Mouse (Mus musculus) forebrain, embryonic 13.5 days (tissue): ENCODE results near the gene Mfrp. TPM values are rescaled to one million over a fixed set of nuclear protein-coding genes. Genes with fewer than 3 reads are reported as not detected.

Experiments used
- ATAC-seq: fragments of 200-750 bp; cut with Nextera tagmentation; 2 replicates; pipeline ENCODE4 v1.8.0; 2017
- H3K27ac ChIP-seq: fragments of 300-500 bp; sonication (generic); 2 replicates; pipeline ENCODE4 v1.5.1; 2015; ENCODE audit warnings: inconsistent platforms, mild to moderate bottlenecking, moderate library complexity
- H3K27me3 ChIP-seq: fragments of 300-500 bp; sonication (generic); 2 replicates; pipeline ENCODE4 v1.6.1; 2015; ENCODE audit warnings: mild to moderate bottlenecking, inconsistent platforms
- H3K36me3 ChIP-seq: fragments of 300-500 bp; sonication (generic); 2 replicates; pipeline ENCODE4 v1.6.1; 2015; ENCODE audit warnings: mild to moderate bottlenecking, inconsistent platforms; ENCODE audit not compliant: poor library complexity, severe bottlenecking
- H3K4me1 ChIP-seq: fragments of 300-500 bp; sonication (generic); 2 replicates; pipeline ENCODE4 v1.6.1; 2015; ENCODE audit warnings: inconsistent platforms
- H3K4me2 ChIP-seq: fragments of 300-500 bp; sonication (generic); 2 replicates; pipeline ENCODE4 v1.6.1; 2015; ENCODE audit warnings: inconsistent platforms, mild to moderate bottlenecking, moderate library complexity
- H3K4me3 ChIP-seq: fragments of 300-500 bp; sonication (generic); 2 replicates; pipeline ENCODE4 v1.5.1; 2015; ENCODE audit warnings: mild to moderate bottlenecking, inconsistent platforms
- H3K9ac ChIP-seq: fragments of 300-500 bp; sonication (generic); 2 replicates; pipeline ENCODE4 v1.6.1; 2015; ENCODE audit warnings: mild to moderate bottlenecking, inconsistent platforms
- H3K9me3 ChIP-seq: fragments of 300-500 bp; sonication (generic); replicated peaks from 2 replicates; pipeline ENCODE4 v1.6.1; 2016; ENCODE audit warnings: inconsistent platforms
- WGBS: fragments of 180-500 bp; shearing (Covaris S2); methylation state at CpG from one replicate; pipeline ENCODE4 v1.1.7; 2015; 5-methylcytosine and 5-hydroxymethylcytosine counted together
- polyA plus RNA-seq: library from polyadenylated mRNA; unstranded; fragments of >200 nt; fragmentation: Nextera tagmentation; extraction: Ambion mirVana; gene quantifications from 2 replicates; pipeline ENCODE4 v1.2.1, GENCODE M21; 2015

Gene Mfrp
- polyA plus RNA-seq, 1 experiment from 2014 or later: 0.23 TPM

- Histone ChIP-seq H3K4me2 (peak overlapping the region; percentile 34), H3K9me3 (no peaks in the 10 kb centered on the region), H3K4me3 (no peak overlapping the region), H3K9ac (0 out of 2 replicates have a peak overlapping the region, but pooled peaks have one; percentile 2), H3K27me3 (peaks cover 6% of the 10 kb centered on the region; the same call in 1 of the 2 replicates), H3K27ac (no peak overlapping the region), H3K4me1 (peaks cover 31% of the 10 kb centered on the region), H3K36me3 (no peaks in the 10 kb centered on the region)
- ATAC-seq: peak; percentile 70
- WGBS: 34% methylated on average over 18 of the region's 18 CpGs
Measured at GRCm38 (mm10) chr9:44125546-44126428, 24.3 kb downstream of the Mfrp start.

- no peak overlapping the region for H3K4me3 ChIP-seq
- ATAC-seq: no peak
- H3K4me2 ChIP-seq: no peak overlapping the region
- WGBS: 89% methylated on average over 3 of the region's 3 CpGs
- no peak overlapping the region for H3K27ac ChIP-seq
- peaks cover 37% of the 10 kb centered on the region for H3K4me1 ChIP-seq
- H3K9me3 ChIP-seq: no peaks in the 10 kb centered on the region
- H3K36me3 ChIP-seq: no peaks in the 10 kb centered on the region
- H3K9ac ChIP-seq: no peak overlapping the region
- peaks cover 15% of the 10 kb centered on the region; the same call in 1 of the 2 replicates for H3K27me3 ChIP-seq
Measured at GRCm38 (mm10) chr9:44126746-44127145, 25.2 kb downstream of the Mfrp start.

GRCm38 (mm10) chr9:44127351-44127801 is 25.8 kb downstream of the Mfrp start:
- H3K4me3 ChIP-seq: no peak overlapping the region
- no peak overlapping the region for H3K9ac ChIP-seq
- H3K4me1 ChIP-seq: peaks cover 37% of the 10 kb centered on the region
- no peaks in the 10 kb centered on the region for H3K9me3 ChIP-seq
- H3K27ac ChIP-seq: no peak overlapping the region
- H3K36me3 ChIP-seq: no peaks in the 10 kb centered on the region
- no peak overlapping the region for H3K4me2 ChIP-seq
- peaks cover 18% of the 10 kb centered on the region; the same call in 1 of the 2 replicates for H3K27me3 ChIP-seq
- WGBS: 53% methylated on average over 3 of the region's 3 CpGs
- no peak for ATAC-seq

GRCm38 (mm10) chr9:44129633-44130032 is 28.1 kb downstream of the Mfrp start:
- Histone ChIP-seq H3K9ac (peak overlapping the region; percentile 67), H3K27ac (peak overlapping the region; percentile 14; the same call in 1 of the 2 replicates), H3K36me3 (no peaks in the 10 kb centered on the region), H3K4me1 (peaks cover 53% of the 10 kb centered on the region), H3K4me3 (peak overlapping the region; percentile 41), H3K27me3 (peaks cover 34% of the 10 kb centered on the region), H3K9me3 (no peaks in the 10 kb centered on the region), H3K4me2 (peak overlapping the region; percentile 70)
- 12% methylated on average over 9 of the region's 9 CpGs for WGBS
- ATAC-seq: no peak

GRCm38 (mm10) chr9:44130034-44130433 is 28.5 kb downstream of the Mfrp start:
- no peaks in the 10 kb centered on the region for H3K9me3 ChIP-seq
- peak overlapping the region; percentile 41 for H3K4me3 ChIP-seq
- H3K27me3 ChIP-seq: peaks cover 38% of the 10 kb centered on the region
- peak; percentile 31; the same call in 1 of the 2 replicates for ATAC-seq
- peaks cover 56% of the 10 kb centered on the region for H3K4me1 ChIP-seq
- under 1% methylated on average over 27 of the region's 27 CpGs for WGBS
- peak overlapping the region; percentile 70 for H3K4me2 ChIP-seq
- H3K36me3 ChIP-seq: no peaks in the 10 kb centered on the region
- peak overlapping the region; percentile 67 for H3K9ac ChIP-seq
- peak overlapping the region; percentile 48 for H3K27ac ChIP-seq

GRCm38 (mm10) chr9:44130581-44131275 is 29.2 kb downstream of the Mfrp start:
- ATAC-seq: peak; percentile 11; the same call in 1 of the 2 replicates
- Histone ChIP-seq H3K27me3 (peaks cover 42% of the 10 kb centered on the region), H3K9ac (peak overlapping the region; percentile 67)

GRCm38 (mm10) chr9:44131276-44131590 is 29.7 kb downstream of the Mfrp start:
- H3K27me3 ChIP-seq: peaks cover 47% of the 10 kb centered on the region
- no peak overlapping the region for H3K9ac ChIP-seq
- ATAC-seq: no peak
- H3K36me3 ChIP-seq: no peaks in the 10 kb centered on the region
- no peak overlapping the region for H3K4me3 ChIP-seq
- no peaks in the 10 kb centered on the region for H3K9me3 ChIP-seq
- WGBS: 35% methylated on average over 7 of the region's 7 CpGs
- H3K4me2 ChIP-seq: 0 out of 2 replicates have a peak overlapping the region, but pooled peaks have one; percentile 70
- peaks cover 57% of the 10 kb centered on the region for H3K4me1 ChIP-seq
- H3K27ac ChIP-seq: peak overlapping the region; percentile 51; the same call in 1 of the 2 replicates

More at GRCm38 (mm10) chr9:44130581-44131275, 29.2 kb downstream of the Mfrp start:
- Histone ChIP-seq H3K4me2 (peak overlapping the region; percentile 70), H3K4me1 (peaks cover 56% of the 10 kb centered on the region), H3K27ac (peak overlapping the region; percentile 48), H3K36me3 (no peaks in the 10 kb centered on the region), H3K4me3 (peak overlapping the region; percentile 41; the same call in 1 of the 2 replicates), H3K9me3 (no peaks in the 10 kb centered on the region)
- 10% methylated on average over 18 of the region's 19 CpGs for WGBS

- Histone ChIP-seq H3K4me1 (peaks cover 56% of the 10 kb centered on the region), H3K9me3 (no peaks in the 10 kb centered on the region), H3K27ac (no peak overlapping the region), H3K27me3 (peaks cover 51% of the 10 kb centered on the region), H3K4me2 (no peak overlapping the region), H3K9ac (no peak overlapping the region), H3K36me3 (0 out of 2 replicates have a peak, but pooled peaks cover 1% of the 10 kb centered on the region), H3K4me3 (no peak overlapping the region)
- ATAC-seq: no peak
- 63% methylated on average over 5 of the region's 5 CpGs for WGBS
Measured at GRCm38 (mm10) chr9:44132200-44132599, 30.7 kb downstream of the Mfrp start.

GRCm38 (mm10) chr9:44133287-44133686 is 31.8 kb downstream of the Mfrp start:
- H3K27me3 ChIP-seq: peaks cover 51% of the 10 kb centered on the region
- peak overlapping the region; percentile 30; the same call in 1 of the 2 replicates for H3K9ac ChIP-seq
- H3K4me3 ChIP-seq: 0 out of 2 replicates have a peak overlapping the region, but pooled peaks have one; percentile 52
- peak overlapping the region; percentile 89 for H3K4me2 ChIP-seq
- ATAC-seq: no peak
- WGBS: 12% methylated on average over 2 of the region's 2 CpGs
- H3K9me3 ChIP-seq: no peaks in the 10 kb centered on the region
- H3K27ac ChIP-seq: no peak overlapping the region
- peaks cover 56% of the 10 kb centered on the region for H3K4me1 ChIP-seq
- H3K36me3 ChIP-seq: peaks cover 4% of the 10 kb centered on the region; the same call in 1 of the 2 replicates

- WGBS: under 1% methylated on average over 55 of the region's 55 CpGs
- Histone ChIP-seq H3K4me1 (peaks cover 56% of the 10 kb centered on the region), H3K27ac (peak within 1 kb of the TSS; percentile 35; the same call in 1 of the 2 replicates), H3K27me3 (peaks cover 46% of the 10 kb centered on the region), H3K36me3 (peaks cover 6% of the 10 kb centered on the region; the same call in 1 of the 2 replicates), H3K4me3 (peak within 1 kb of the TSS; percentile 52), H3K9ac (peak within 1 kb of the TSS; percentile 71), H3K9me3 (no peaks in the 10 kb centered on the region), H3K4me2 (peak within 1 kb of the TSS; percentile 89)
- ATAC-seq: peak; percentile 46
Measured at GRCm38 (mm10) chr9:44134101-44134850, 32.7 kb downstream of the Mfrp start, which contains the start of gene Mcam. Gene Mcam (plus strand): TSS chr9:44134469.
